Mouse (Mus musculus) inflammation-experienced regulatory T-cells, adult 6 months (primary cell): ENCODE results near the gene Sf3a2. TPM values are rescaled to one million over a fixed set of nuclear protein-coding genes. Genes with fewer than 3 reads are reported as not detected.
A peak's percentile ranks its signal among the peaks of the same experiment; 100 is the strongest.

ENCODE experiments used
- ATAC-seq: one replicate; pipeline ENCODE4 v1.8.0; 2017
- polyA plus RNA-seq, 3 experiments: library from polyadenylated mRNA; unstranded; fragments of 100-300 nt; shearing (Covaris generic); gene quantifications; one replicate each; pipeline ENCODE4 v1.2.1; 2017

Gene Sf3a2
- polyA plus RNA-seq, 3 experiments from 2014 or later = 12.1 to 22.6 (median 17.8) TPM

- no peak for ATAC-seq
Measured at GRCm38 (mm10) chr10:80776358-80776869, 21.6 kb upstream of the Sf3a2 start.

- no peak for ATAC-seq
Measured at GRCm38 (mm10) chr10:80777123-80777522, 20.9 kb upstream of the Sf3a2 start.

- ATAC-seq = no peak
Measured at GRCm38 (mm10) chr10:80779565-80779964, 18.4 kb upstream of the Sf3a2 start.

GRCm38 (mm10) chr10:80784302-80784701 is 13.7 kb upstream of the Sf3a2 start:
- no peak for ATAC-seq

GRCm38 (mm10) chr10:80784871-80785270 is 13.1 kb upstream of the Sf3a2 start:
- ATAC-seq = no peak

GRCm38 (mm10) chr10:80785963-80786362 is 12.0 kb upstream of the Sf3a2 start:
- no peak for ATAC-seq

- no peak for ATAC-seq
Measured at GRCm38 (mm10) chr10:80787517-80787916, 10.5 kb upstream of the Sf3a2 start.

GRCm38 (mm10) chr10:80790761-80791404 is 7.1 kb upstream of the Sf3a2 start:
- ATAC-seq = no peak

- no peak for ATAC-seq
Measured at GRCm38 (mm10) chr10:80791476-80792174, 6.4 kb upstream of the Sf3a2 start.

- ATAC-seq = peak; percentile 44
Measured at GRCm38 (mm10) chr10:80792175-80793032, 5.6 kb upstream of the Sf3a2 start.

GRCm38 (mm10) chr10:80793033-80793784 is 4.8 kb upstream of the Sf3a2 start:
- ATAC-seq = no peak

- ATAC-seq = no peak
Measured at GRCm38 (mm10) chr10:80793803-80794202, 4.2 kb upstream of the Sf3a2 start.

- ATAC-seq = no peak
Measured at GRCm38 (mm10) chr10:80794750-80795149, 3.2 kb upstream of the Sf3a2 start.

GRCm38 (mm10) chr10:80796307-80796848 is 1.6 kb upstream of the Sf3a2 start:
- no peak for ATAC-seq

GRCm38 (mm10) chr10:80797186-80798149 is 530 bp upstream of the Sf3a2 start:
- no peak for ATAC-seq

- ATAC-seq = no peak
Measured at GRCm38 (mm10) chr10:80799070-80799566, 1.1 kb downstream of the Sf3a2 start.

- no peak for ATAC-seq
Measured at GRCm38 (mm10) chr10:80802204-80802912, 4.4 kb downstream of the Sf3a2 start.

GRCm38 (mm10) chr10:80802996-80803395 is 5.0 kb downstream of the Sf3a2 start:
- no peak for ATAC-seq

- ATAC-seq = no peak
Measured at GRCm38 (mm10) chr10:80804340-80804739, 6.3 kb downstream of the Sf3a2 start.

GRCm38 (mm10) chr10:80804916-80805315 is 6.9 kb downstream of the Sf3a2 start, which contains the start of gene Amh:
Gene Amh (plus strand): TSS chr10:80805243.
- no peak for ATAC-seq
